Mouse (Mus musculus) adrenal gland, postnatal 36 days (tissue): ENCODE results near the gene Ggn. TPM values are rescaled to one million over a fixed set of nuclear protein-coding genes. Genes with fewer than 3 reads are reported as not detected.
"Not testable (repeated sequence)": the region's sequence is repeated elsewhere in the genome, so short reads cannot be mapped to it uniquely, and the experiment has no call there.

Source experiments
- DNase-seq, 2 experiments: peaks; one replicate each; pipeline ENCODE4 v3.0.0; 2021; ENCODE audit warnings: mixed read lengths in 1 of 2
- total RNA-seq, 2 experiments: library from RNA; stranded (reverse); gene quantifications; 2 replicates each; pipeline ENCODE4 v1.2.3; 2021

The Ggn gene
- total RNA-seq, 2 experiments from 2014 or later: 1.2 to 2.3 TPM

DNA sequence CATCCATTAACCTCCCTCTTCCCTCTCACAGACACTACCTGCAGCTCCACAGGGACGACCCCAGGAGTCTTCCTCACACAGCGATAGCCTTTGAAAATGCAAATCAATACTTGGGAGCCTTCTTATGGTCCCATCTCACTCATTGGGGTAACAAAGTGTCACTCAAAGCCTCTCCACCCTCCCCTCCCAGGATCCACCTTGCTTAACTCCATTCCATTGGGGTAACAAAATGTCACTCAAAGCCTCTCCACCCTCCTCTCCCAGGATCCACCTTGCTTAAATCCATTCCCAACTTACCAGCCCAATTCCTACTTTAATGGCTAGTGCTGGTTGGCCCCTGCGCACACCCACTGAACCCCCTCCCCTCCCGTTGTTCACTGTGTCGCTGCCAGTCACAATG is 11.7 kb upstream of the Ggn start:
- DNase-seq: no peak

DNA sequence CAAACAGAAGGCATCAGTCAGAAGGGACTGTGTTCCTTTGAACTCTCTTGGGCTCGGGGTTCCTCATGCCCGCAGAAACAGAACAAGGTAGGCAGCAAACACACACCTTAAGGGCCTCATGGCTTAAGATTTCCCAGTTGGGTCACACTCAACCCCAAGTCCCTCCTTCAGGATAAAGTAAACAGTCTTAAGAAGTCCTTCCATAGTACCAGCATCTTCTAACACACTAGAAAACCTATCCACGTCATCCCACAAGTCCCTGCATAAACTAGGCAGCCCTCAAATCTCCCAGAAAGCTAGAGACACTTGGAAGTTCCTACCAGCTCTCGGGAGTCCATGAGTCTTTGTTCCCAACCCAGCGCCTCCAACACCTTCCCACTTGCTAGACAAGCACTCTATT is 7.7 kb upstream of the Ggn start:
- DNase-seq: no peak

DNA sequence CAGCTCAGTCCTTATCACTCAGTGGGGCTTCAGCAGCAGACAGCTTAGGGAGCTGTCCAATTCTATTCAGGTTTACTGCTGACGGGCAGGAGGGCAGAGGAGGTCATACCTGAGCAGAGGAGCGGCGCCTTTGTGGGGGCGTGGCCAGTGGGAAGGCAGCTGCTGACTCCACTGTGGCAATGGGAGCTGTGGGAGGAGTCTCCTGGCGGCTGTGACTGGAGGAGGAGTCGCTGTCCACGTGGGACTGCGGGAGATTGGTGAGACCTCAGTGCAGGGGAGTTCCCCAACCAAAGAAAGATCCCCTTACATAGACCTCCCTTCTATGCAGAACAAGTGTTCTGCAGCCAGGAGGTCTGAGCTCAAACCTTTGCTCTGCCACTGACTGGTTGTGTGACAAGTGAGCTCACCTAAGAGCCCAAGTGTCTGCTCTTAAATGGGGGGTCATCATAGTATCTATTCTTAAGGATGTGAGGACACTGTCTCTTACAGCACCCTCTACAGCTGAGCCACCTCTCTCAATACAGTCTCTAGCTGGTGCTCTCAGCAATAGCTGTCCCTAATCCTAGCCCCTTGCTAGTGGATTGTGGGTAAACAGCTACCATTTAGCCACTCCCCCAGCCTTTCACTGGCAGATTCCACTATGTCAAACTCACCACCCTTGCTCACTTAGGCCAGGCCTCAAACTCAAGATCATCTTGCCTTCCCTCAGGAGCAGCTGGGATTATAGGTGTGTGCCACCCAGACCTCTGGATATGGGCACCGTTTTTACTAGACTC is 7.1 kb upstream of the Ggn start:
- peak; percentile 34 to 54 for DNase-seq

DNA sequence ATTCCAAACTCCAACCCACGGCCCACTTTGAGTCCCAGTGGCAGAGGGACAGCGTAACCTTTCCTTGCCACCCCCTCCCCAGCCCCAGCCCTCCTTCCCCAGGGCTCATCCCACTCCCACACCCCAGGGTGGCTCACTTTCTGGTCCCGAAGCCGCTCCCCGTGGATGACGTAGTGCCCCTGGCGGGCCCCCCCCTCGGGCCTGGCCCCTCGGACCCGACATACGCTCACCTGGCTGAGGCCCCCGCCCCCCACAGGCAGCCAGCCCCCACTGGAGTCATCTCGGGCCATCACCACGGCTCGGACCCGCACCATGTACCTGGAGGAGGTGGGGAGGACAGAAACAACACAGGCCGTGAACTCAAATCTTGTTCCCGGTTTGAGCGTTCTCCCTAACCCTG is 2.4 kb upstream of the Ggn start:
- DNase-seq: no peak

DNA sequence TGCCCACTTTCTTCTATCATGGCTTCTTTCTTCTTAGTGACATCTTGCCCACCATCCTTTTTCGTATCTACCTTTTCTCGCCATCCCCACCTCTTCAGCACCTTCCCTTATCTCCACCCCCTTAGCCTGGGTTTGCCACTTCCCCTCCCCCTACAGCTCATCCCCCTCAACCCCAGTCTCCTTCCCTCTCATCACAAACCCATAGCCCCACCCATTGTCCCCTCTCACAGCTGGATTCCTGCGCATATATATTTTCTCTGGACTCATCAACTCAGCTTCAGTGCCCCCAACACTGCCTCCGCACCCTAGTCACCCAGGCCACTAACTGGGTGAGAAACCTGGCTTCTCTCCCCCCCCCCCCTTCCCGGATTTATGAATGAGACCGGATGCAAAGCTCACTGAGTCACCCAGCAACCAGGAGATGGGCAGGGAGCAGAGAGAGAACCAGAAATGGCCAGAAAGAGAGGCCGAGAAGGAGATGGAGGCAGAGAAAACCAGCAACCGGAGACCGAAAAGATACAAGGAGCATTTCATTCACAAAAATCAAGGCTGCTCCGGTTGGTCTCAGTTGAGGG is 1.8 kb upstream of the Ggn start:
- no peak for DNase-seq

DNA sequence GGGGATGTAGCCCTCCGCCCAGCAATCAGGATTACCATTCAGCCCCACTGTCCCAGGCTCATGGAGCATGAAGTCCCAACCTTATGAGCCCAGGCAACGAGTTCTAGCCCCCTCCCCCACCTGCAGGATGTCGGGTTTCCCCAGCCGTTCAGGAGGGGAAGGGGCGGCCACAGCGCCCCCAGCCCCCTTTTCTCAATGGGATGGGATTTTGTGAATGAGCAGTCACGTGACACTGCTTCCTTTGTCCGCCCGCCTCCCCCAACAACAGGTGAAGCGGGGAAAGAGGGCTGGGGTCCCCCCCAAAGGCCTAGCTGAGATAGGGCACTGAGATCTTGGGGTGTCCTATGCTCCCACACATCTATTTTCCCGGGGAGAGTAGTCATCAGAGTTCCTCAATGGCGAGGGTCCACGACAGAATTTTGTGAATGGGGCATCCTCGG is 1.2 kb upstream of the Ggn start:
- no peak for DNase-seq

DNA sequence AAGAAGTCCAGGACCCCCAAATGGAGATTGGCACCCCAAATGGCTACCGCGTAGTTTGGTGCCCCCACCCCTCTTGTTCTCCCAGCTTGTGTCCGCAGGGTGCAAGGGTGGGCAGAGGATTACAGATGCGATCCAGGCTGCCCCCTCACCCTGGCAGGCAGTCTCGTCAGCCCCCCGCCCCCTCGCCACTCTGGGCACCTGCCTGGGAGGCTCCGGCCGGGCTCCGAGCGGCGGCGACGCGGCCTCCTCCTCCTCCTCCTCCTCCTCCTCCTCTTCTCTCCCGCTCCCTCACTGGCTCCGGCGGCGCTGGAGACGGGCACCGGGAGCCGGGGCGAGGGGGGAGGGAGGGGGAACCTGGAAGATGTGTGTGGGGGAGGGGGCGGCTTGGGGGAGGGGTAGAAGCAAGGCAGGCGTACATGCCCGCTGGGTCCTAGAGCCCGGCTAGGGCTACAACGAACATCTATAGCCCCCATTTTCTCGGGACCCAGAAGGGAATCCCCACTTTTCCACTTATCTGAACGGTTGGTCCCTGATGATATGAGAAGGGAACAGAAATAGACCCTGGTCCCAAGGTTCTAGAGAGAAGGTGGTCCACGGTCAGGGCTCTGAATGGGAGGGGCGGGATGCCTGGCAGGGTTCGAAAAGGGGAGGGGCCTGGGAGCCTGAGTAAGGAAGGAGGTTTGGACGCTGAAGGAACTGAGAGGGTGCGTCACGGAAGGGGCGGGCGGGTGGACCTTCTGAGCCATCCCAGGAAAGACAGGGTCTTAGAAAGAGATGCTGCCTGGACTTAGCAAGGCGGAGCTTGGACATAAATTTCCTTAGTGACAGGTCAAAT is 562 bp upstream of the Ggn start:
- DNase-seq: peak; percentile 87 to 93

DNA sequence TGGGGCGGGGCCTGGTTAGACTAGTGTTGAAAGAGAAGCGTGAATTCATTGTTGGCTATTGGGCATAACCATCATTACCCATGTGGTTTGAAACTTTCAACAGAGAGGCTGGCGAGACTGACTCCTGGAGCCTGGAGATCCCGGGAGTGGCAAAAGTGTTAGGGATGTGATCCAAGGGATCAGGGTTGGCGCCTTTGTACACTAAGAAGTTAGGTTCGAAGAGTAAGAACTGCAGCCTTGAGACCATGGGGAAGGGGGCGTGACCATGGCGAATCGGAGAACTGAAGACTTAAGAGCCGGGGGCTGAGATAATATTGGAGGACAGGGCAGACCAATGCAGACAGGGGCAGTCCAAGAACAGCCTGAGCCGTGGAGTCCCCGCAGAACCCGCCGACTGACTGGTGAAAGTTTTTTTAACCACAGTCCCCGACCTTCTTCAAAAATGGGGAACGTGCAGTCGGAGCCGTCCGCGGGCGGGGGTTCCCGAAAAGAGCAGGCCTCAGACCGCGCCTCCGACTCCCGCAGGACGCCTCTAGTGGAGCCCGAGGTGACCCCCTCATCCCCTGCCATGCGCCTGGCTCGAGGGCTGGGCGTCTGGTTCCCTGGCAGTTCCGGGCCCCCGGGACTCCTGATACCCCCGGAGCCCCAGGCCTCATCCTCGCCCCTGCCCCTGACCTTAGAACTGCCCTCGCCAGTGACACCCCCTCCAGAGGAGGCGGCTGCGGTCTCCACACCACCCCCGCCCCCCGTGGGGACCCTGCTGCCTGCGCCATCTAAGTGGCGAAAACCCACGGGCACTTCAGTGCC is 948 bp downstream of the Ggn start:
- peak; percentile 47 to 58 for DNase-seq

DNA sequence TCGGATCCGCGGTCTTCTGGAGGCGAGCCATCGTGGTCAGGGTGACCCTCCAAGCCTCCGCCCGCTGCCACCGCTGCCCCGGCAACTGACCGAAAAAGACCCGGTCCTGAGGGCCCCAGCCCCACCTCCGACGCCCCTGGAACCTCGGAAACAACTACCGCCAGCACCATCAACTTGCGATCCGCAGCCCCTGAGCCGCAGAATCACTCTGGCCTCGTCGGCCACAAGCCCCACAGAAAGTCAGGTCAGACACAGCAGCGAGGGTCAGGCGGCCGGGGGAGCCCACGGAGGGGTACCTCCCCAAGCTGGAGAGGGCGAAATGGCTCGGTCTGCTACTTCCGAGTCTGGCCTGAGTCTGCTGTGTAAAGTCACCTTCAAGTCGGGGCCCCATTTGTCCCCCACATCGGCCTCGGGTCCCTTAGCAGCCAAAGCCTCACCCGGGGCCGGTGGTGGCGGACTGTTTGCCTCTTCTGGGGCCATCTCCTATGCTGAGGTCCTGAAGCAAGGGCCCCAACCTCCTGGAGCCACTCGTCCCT is 1.6 kb downstream of the Ggn start:
- DNase-seq: no peak

DNA sequence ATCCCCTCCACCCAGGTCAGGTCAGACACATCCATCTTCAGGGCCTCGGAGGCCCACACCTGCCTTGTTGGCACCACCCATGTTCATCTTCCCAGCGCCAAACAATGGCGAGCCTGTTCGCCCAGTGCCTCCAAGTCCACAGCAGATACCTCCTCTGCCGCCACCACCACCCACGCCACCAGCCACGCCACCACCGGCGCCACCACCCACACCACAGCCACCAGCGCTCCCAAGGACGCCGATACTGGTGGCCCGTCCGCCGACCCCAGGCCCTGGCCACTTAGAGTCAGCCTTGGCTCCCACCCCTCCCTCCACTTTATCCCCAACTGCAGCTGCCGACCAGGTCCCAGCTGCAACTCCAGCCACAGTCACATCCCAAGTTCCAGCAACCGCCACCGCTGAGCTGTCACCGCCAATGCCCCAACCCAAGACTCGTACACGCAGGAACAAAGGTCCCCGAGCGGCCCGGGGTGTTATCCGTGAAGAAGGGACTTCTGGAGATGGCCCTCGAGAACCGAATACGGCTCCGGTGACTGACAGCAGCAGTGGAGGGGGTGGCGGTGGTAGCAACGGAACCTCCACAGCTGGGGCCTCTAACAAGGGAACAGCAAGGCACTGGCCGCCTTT is 2.5 kb downstream of the Ggn start:
- no peak for DNase-seq

DNA sequence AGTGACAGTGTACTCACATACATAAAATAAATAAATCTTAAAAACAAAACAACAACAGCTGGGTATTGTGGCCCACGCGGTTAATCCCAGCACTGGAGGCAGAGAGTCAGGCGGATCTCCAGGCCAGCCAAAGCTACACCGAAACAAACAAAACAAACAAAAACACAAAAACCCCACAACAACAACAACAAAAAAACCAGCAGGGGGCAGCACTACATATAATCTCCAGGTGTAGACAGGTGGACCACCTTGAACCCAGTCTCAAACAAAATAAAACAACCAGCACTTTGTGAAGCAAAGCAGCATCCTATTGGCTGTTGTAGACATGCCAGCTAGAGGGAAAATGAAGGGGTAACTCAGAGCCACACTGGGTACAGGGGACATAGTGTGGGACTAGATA is 8.1 kb downstream of the Ggn start:
- DNase-seq: no peak

DNA sequence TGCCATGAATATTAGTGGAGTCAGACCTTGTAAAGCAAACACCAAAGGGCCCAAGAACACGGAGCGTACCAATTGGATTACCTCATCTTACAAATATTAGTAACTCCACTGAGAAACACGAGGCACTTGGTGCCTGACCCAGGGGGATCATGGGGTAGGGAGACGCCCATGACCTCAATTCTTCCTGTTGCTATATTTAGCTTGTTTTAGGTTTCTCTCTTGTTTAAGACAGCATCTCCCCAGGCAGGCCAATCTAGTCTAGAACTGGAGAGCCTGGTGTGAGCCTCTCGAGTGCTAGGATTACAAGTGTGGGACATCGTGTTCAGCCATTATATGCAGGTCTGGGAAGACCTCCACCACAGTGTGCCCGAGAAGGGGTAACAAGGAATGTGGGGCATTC is 9.3 kb downstream of the Ggn start:
- no peak for DNase-seq

DNA sequence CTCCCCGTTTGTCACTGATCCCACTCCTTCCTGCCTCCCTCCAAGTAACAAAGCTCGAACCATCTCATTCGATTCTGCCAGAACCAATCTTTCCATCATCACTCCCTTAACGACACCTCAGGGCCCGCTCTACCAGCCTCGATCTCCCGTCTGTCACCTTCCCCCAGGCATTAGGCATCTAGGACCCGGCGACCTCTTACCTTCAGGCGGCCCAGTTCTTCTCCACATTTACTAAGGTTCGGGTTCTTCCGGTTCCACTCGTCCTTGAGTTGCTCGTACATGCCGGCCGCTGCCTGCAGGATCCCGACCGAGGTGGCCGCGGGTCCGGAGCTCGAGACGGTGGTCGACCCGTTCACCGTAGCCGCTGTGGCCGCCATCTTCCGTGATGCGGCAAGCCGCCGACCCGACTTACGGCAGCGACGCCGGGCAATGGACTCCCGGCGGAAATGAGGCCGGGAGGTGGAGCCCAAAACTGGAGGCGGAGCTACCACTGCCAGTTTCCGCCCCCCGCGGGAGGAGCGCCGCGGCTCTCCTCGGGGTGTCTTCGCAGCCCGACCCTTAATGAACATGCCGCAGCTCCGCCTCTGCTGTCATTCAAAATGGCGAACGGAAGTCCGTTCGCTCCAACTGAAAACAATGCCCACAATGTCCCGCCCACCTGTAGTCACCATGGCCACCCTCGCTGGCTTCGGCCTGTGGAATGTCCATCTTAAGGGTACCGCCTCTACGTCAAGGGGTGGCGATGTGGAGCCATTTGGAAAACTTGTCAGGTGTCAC is 10.3 kb downstream of the Ggn start, which contains the start of gene Psmd8:
TSS of gene Psmd8 (minus strand) at position 625 of the 777 bp plus-strand sequence.
- peak; percentile 96 to 98 for DNase-seq

DNA sequence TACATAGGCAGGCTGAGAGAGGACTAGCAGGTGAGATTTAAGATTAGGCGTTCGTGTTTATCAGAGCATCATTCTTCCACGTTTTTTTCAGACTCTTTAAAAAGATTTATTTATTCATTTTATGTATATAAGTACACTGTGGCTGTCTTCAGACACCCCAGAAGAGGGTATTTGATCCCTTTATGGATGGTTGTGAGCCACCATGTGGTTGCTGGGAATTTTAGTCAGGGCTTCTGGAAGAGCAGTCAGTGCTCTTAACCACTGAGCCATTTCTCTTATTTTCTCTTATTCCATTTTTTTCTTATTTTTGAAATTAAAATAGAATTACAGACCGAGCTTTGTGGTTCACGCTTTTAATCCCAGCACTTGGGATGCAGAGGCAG is 10.8 kb downstream of the Ggn start:
- DNase-seq: no peak

DNA sequence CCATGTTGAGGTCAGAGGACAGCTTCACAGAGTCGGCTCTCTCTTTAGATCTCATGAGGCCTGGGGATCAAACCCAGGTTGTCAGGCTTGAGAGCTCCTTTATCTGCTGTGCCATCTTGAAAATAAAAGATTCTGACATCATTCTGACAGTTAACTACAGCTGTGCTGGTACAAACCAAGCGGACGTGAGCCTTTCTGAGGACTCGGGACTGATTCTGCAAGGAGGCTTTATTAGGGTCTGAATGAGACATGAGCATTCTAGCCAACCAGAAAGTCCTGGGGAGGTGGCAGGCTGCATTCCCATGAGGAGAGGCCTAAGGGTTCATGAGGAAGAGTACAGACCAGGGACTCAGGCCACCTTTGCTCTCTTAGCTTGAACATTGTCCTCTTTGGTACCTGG is 11.3 kb downstream of the Ggn start:
- DNase-seq: not testable (repeated sequence)

DNA sequence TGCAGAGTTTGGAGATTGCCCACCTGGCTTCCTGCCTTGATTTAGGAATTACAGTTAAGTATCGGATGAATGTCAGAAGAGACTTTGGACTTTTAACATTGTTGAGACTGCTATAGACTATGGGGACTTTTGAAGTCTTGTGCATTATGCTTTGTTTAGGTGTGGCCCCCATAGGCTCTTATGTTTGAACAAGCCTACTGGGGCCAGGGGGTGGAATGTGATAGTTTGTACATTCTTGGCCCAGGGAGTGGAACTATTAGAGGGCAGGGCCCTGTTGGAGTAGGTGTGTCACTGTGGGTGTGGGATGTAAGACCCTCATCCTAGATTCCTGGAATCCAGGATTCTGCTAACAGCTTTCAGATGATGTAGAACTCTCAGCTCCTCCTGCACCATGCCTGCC is 24.2 kb downstream of the Ggn start:
- DNase-seq: not testable (repeated sequence)

DNA sequence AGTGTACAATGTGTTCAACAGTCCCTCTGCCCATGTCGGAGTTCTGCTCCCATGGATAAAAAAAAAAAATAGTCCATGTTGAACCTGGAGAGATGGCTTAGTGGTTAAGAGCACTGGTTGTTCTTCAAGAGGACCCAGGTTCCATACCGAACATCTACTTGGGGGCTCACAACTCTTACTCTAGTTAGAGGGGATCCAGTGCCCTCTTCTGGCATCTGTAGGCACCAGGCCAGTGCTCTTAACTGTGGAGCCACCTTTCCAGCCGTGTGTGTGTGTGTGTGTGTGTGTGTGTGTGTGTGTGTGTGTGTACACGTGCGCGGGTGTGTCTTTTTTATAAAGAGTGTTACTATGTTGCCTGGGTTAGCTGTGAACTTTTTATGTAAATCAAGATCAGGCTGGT is 32.6 kb downstream of the Ggn start:
- DNase-seq: no peak

DNA sequence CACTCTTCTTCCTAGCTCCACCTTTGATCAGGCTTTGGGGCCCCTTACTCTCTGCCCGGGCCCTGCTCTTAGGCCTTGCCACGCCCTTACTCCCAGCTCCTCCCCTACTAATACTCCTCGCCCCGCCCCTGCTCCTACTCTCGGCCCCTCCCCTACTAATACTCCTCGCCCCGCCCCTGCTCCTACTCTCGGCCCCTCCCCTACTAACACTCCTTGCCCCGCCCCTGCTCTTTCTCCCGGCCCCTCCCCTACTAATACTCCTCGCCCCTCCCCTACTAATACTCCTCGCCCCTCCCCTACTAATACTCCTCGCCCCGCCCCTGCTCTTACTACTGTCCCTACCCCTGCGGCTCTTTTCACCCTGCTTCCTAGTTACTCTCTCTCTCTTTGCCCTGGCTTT is 41.0 kb downstream of the Ggn start:
- peak; percentile 13 to 65 for DNase-seq

DNA sequence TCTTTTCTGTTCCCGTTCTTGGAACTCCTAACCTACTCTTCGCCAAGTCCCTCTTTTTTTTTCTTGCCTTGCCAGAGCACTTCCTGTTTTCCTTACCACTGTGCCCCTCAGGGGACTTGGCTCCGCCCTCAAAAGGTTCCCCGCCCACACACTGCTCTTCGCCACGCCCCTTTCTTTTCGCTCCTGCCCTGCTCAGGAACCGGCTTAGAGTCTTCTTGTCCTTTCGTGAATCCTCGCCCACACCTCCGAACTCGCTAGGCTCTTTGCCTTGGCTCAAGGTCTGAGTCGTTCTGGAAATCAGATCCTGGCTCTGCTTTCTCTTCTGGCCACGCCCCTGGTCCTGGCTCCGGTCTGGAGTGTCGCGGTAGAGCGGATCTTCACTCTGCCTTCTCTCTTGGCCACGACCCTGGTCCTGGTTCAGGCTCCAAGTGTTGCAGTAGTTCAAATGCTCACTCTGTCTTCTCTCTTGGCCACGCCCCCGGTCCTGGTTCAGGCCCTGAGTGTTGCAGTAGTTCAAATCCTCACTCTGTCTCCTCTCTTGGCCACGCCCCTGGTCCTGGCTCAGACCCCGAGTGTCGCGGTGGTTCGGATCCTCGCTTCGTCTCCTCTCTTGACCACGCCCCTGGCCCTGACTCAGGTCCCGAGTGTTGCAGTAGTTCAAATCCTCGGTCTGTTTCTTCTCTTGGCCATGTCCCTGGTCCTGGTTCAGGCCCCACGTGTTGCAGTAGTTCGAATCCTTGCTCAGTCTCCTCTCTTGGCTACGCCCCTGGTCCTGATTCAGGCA is 41.6 kb downstream of the Ggn start:
- DNase-seq: peak; percentile 83 to 87
